Mouse (Mus musculus): ENCODE data around the gene Arhgef40. TPM values are rescaled to one million over a fixed set of nuclear protein-coding genes. Genes with fewer than 3 reads are reported as not detected.

Gene Arhgef40
- polyA plus RNA-seq, 1 experiment from 2014 or later, result 51.1 TPM

DNA sequence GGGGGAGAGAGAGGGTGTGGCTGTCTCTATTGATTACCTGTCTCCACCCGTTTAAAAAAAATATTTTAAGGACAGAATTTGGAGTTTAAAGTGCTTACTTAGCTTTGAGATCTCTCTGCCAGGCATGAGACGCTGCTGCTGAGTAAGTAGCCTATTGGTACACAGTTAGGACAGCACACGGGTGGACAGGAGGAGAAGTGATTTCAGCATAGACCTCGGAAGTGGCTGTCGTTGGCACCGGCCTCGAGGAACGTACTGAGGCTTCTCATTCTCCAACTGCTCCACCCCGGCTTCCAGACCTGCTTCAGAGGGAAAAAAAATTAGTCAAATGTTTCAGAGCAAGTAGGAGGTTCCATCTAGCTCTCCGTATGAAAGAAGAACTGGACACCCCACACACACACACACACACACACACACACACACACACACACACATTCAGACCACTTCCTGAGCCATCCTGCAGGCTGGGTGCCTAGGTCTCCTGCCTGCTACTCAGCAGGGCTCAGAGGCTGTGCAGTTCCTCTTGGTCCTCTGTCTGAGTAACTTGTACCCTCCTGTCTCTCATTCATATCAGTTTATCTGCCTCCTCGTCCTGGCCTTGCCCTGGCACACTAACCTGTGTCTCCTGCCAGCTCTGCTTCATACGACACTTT is 10.8 kb downstream of the Arhgef40 start:
- no peak for ATAC-seq
- WGBS, result 86% methylated on average over 12 of the region's 12 CpGs

DNA sequence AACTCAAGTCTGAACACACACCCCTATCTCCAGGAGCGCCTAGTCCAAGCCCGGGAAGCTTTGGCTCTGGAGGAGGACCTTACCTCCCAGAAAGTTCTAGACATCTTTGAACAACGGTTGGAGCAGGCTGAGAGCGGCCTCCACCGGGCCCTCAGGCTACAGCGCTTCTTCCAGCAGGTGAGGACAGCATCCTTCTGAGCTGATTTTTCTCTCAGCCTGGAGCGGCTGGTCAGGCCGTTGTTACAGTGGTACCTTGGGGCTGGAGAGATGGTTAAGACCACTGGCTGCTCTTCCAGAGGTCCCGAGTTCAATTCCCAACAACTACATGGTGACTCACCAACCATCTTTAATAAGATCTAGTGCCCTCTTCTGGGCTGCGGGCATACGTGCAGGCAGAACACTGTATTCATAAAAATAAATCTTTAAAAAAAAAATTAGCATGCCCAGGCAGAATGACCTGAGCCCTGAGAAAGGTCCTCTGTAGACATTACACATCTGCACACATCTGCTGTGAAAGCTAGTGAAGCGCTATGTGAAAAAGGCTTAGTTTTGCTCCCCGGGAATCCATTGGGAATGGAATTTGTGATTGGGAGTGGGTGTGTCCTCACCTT is 11.8 kb downstream of the Arhgef40 start:
- no peaks in the 10 kb centered on the region for H3K4me1 ChIP-seq (ENCODE audit: control insufficient read depth, insufficient read depth, low read length)
- 89% methylated on average over 13 of the region's 13 CpGs for WGBS
- H3K9ac ChIP-seq (ENCODE audit: low read length), result no peak overlapping the region
- no peaks in the 10 kb centered on the region for H3K27me3 ChIP-seq (replicated peaks; ENCODE audit: control insufficient read depth, insufficient read depth, low read length)
- H3K36me3 ChIP-seq (ENCODE audit: control insufficient read depth, insufficient read depth, low read length), result peaks cover 94% of the 10 kb centered on the region
- H3K4me2 ChIP-seq (ENCODE audit: low read length), result no peak overlapping the region
- H3K27ac ChIP-seq (ENCODE audit: low read depth, low read length), result no peak overlapping the region
- H3K9me3 ChIP-seq (replicated peaks; ENCODE audit: control insufficient read depth, low read length), result no peaks in the 10 kb centered on the region
- ATAC-seq (peak; percentile 6; the same call in 1 of the 2 replicates), DNase-seq (ENCODE audit: low spot score) (no peak)
- no peak overlapping the region for H3K4me3 ChIP-seq (ENCODE audit: low read depth, low read length)

More for the DNA sequence above, 10.8 kb downstream of the Arhgef40 start:
- no peak for DNase-seq (ENCODE audit: low spot score)
- Histone ChIP-seq H3K36me3 (ENCODE audit: control insufficient read depth, insufficient read depth, low read length) (peaks cover 94% of the 10 kb centered on the region), H3K4me3 (ENCODE audit: low read depth, low read length) (no peak overlapping the region), H3K27me3 (replicated peaks; ENCODE audit: control insufficient read depth, insufficient read depth, low read length) (no peaks in the 10 kb centered on the region), H3K4me2 (ENCODE audit: low read length) (no peak overlapping the region), H3K9me3 (replicated peaks; ENCODE audit: control insufficient read depth, low read length) (no peaks in the 10 kb centered on the region), H3K4me1 (ENCODE audit: control insufficient read depth, insufficient read depth, low read length) (no peaks in the 10 kb centered on the region), H3K27ac (ENCODE audit: low read depth, low read length) (no peak overlapping the region), H3K9ac (ENCODE audit: low read length) (no peak overlapping the region)

DNA sequence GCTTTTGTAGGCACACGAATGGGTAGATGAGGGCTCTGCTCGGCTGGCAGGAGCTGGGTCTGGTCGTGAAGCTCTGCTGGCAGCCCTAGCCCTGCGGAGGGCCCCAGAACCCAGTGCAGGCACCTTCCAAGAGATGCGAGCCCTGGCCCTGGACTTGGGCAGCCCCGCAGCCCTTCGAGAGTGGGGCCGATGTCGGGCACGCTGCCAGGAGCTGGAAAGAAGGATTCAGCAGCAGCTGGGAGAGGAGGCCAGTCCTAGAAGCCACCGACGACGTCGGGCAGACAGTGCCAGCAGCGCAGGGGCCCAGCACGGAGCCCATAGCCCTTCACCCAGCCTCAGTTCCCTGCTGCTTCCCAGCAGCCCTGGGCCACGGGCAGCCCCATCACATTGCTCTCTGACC is 12.3 kb downstream of the Arhgef40 start:
- ATAC-seq (peak; percentile 56), DNase-seq (ENCODE audit: low spot score) (no peak)
- no peak overlapping the region for H3K9ac ChIP-seq (ENCODE audit: low read length)
- H3K9me3 ChIP-seq (replicated peaks; ENCODE audit: control insufficient read depth, low read length), result no peaks in the 10 kb centered on the region
- peak overlapping the region; percentile 41; the same call in 1 of the 2 replicates for H3K27ac ChIP-seq (ENCODE audit: low read depth, low read length)
- H3K4me1 ChIP-seq (ENCODE audit: control insufficient read depth, insufficient read depth, low read length), result no peaks in the 10 kb centered on the region
- no peak overlapping the region for H3K4me3 ChIP-seq (ENCODE audit: low read depth, low read length)
- WGBS, result 41% methylated on average over 17 of the region's 17 CpGs
- H3K27me3 ChIP-seq (replicated peaks; ENCODE audit: control insufficient read depth, insufficient read depth, low read length), result no peaks in the 10 kb centered on the region
- no peak overlapping the region for H3K4me2 ChIP-seq (ENCODE audit: low read length)
- peaks cover 88% of the 10 kb centered on the region for H3K36me3 ChIP-seq (ENCODE audit: control insufficient read depth, insufficient read depth, low read length)

DNA sequence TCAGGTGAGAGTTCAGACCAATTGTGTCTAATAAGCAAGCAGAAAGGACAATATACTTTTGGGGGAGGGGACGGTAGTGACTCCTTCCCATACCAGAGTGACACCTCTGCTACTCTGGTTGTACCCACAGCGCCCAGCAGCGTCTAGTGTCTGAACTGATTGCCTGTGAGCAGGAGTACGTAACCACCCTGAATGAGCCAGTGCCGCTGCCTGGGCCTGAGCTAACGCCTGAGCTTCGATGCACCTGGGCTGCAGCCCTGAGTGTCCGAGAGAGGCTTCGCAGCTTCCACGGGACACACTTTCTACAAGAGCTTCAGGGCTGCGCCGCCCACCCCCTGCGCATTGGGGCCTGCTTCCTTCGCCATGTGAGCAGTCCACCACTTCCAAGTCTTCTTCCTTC is 13.0 kb downstream of the Arhgef40 start:
- no peaks in the 10 kb centered on the region for H3K27me3 ChIP-seq (replicated peaks; ENCODE audit: control insufficient read depth, insufficient read depth, low read length)
- H3K9me3 ChIP-seq (replicated peaks; ENCODE audit: control insufficient read depth, low read length), result no peaks in the 10 kb centered on the region
- H3K36me3 ChIP-seq (ENCODE audit: control insufficient read depth, insufficient read depth, low read length), result peaks cover 87% of the 10 kb centered on the region
- DNase-seq (ENCODE audit: low spot score), result no peak
- no peak for ATAC-seq
- WGBS, result 93% methylated on average over 14 of the region's 14 CpGs
- no peak overlapping the region for H3K9ac ChIP-seq (ENCODE audit: low read length)
- no peak overlapping the region for H3K27ac ChIP-seq (ENCODE audit: low read depth, low read length)
- no peak overlapping the region for H3K4me3 ChIP-seq (ENCODE audit: low read depth, low read length)
- no peaks in the 10 kb centered on the region for H3K4me1 ChIP-seq (ENCODE audit: control insufficient read depth, insufficient read depth, low read length)
- H3K4me2 ChIP-seq (ENCODE audit: low read length), result no peak overlapping the region

DNA sequence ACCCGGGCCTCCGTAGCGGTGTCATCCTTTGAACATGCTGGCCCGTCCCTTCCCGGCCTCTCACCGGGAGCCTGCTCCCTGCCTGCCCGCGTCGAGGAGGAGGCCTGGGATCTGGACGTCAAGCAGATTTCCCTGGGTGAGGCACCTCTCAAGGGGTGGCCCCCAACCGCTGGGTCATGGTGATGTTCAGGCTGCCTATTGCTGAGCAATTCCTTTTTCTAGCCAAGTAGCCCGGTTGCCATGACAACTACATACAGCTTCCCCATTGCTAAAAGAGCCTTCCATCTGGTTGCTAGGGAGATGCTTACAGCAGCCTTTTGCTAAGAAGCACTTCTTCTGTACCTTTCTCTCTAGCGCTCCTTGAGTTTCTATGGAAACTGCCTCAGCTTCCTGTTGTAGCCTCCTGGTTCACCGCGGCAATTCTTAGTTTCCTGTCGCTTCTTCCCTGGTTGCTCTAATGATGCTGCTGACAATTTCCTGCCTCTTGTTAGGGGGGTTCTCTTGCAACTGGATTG is 19.5 kb downstream of the Arhgef40 start:
- Histone ChIP-seq H3K9ac (ENCODE audit: low read length) (0 out of 2 replicates have a peak overlapping the region, but pooled peaks have one; percentile 17), H3K9me3 (replicated peaks; ENCODE audit: control insufficient read depth, low read length) (no peaks in the 10 kb centered on the region), H3K27me3 (replicated peaks; ENCODE audit: control insufficient read depth, insufficient read depth, low read length) (no peaks in the 10 kb centered on the region), H3K27ac (ENCODE audit: low read depth, low read length) (peak overlapping the region; percentile 93), H3K4me2 (ENCODE audit: low read length) (peak overlapping the region; percentile 48), H3K4me1 (ENCODE audit: control insufficient read depth, insufficient read depth, low read length) (peaks cover 21% of the 10 kb centered on the region), H3K36me3 (ENCODE audit: control insufficient read depth, insufficient read depth, low read length) (peaks cover 82% of the 10 kb centered on the region), H3K4me3 (ENCODE audit: low read depth, low read length) (peak overlapping the region; percentile 16)
- peak; percentile 98 for DNase-seq (ENCODE audit: low spot score)
- 6% methylated on average over 16 of the region's 16 CpGs for WGBS
- ATAC-seq, result peak; percentile 87

DNA sequence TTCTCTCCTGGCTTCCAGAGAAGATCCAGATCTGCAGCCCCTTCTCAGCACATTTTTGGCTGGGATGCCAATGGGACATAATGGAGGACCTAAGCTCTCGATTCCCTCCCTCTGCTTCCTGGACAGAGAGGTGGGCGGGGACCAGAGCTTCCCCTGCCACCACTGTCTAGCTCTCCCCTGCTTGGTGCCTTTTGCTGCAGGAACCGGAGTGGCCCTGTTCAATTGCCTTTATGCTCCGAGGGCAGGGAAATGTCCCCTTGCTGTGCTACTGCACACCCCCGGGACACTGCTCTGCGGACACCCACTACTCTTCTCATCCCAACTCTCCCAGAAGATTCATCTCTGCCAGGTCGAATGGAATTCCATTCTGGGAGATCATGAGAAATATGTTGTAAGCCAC is 20.6 kb downstream of the Arhgef40 start:
- no peak overlapping the region for H3K4me3 ChIP-seq (ENCODE audit: low read depth, low read length)
- H3K9me3 ChIP-seq (replicated peaks; ENCODE audit: control insufficient read depth, low read length), result no peaks in the 10 kb centered on the region
- DNase-seq (ENCODE audit: low spot score) (no peak), ATAC-seq (no peak)
- H3K9ac ChIP-seq (ENCODE audit: low read length), result peak overlapping the region; percentile 40; the same call in 1 of the 2 replicates
- peak overlapping the region; percentile 93 for H3K27ac ChIP-seq (ENCODE audit: low read depth, low read length)
- H3K36me3 ChIP-seq (ENCODE audit: control insufficient read depth, insufficient read depth, low read length), result peaks cover 79% of the 10 kb centered on the region
- peaks cover 32% of the 10 kb centered on the region for H3K4me1 ChIP-seq (ENCODE audit: control insufficient read depth, insufficient read depth, low read length)
- H3K27me3 ChIP-seq (replicated peaks; ENCODE audit: control insufficient read depth, insufficient read depth, low read length), result no peaks in the 10 kb centered on the region
- no peak overlapping the region for H3K4me2 ChIP-seq (ENCODE audit: low read length)
- WGBS, result 69% methylated on average over 7 of the region's 7 CpGs

DNA sequence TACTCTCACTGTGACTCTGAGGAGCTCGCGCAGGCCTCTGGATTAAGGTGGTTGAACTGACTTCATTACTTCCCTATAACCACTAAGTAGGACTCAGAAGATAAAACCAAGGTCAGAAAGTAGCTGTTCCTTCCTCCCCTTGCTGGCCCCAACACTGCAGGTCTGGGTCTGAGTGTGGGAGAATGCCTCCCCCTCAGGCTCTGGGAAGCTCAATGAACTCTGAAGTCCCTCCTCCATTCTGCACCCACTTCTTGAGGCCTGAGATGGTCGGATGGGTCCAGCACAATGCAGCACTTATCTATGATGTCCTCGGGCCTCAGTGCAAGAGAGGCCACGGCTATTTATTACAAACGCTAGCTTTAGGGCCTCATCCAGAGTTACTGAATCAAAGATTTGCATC is 21.1 kb downstream of the Arhgef40 start:
- ATAC-seq (no peak), DNase-seq (ENCODE audit: low spot score) (no peak)

DNA sequence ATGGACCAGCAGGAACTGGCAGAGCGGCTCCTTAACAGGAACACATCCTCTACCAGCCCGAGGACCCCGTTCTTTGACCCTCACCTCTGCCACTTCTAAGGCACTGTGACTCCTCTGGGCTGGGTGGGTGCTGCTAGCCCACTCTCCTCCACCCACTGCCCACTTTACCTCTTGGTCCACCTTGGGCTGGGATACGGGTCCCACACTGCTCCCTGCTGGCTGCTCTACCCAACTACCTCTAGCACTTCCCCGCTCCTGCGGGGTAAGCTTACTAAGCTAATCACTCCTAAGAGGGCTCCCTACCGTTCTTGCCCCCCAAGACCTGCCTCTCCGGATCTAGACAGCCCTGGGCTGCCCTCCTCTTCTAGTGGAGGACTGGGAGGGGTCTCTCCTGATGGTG is 21.7 kb downstream of the Arhgef40 start:
- ATAC-seq (no peak), DNase-seq (ENCODE audit: low spot score) (no peak)
- H3K36me3 ChIP-seq (ENCODE audit: control insufficient read depth, insufficient read depth, low read length), result peaks cover 68% of the 10 kb centered on the region
- 67% methylated on average over 8 of the region's 8 CpGs for WGBS
- no peak overlapping the region for H3K4me2 ChIP-seq (ENCODE audit: low read length)
- H3K4me3 ChIP-seq (ENCODE audit: low read depth, low read length), result no peak overlapping the region
- no peak overlapping the region; the same call in 1 of the 2 replicates for H3K9ac ChIP-seq (ENCODE audit: low read length)
- no peak overlapping the region for H3K27ac ChIP-seq (ENCODE audit: low read depth, low read length)
- H3K9me3 ChIP-seq (replicated peaks; ENCODE audit: control insufficient read depth, low read length), result no peaks in the 10 kb centered on the region
- peaks cover 39% of the 10 kb centered on the region for H3K4me1 ChIP-seq (ENCODE audit: control insufficient read depth, insufficient read depth, low read length)
- no peaks in the 10 kb centered on the region for H3K27me3 ChIP-seq (replicated peaks; ENCODE audit: control insufficient read depth, insufficient read depth, low read length)

More for the DNA sequence above, 21.1 kb downstream of the Arhgef40 start:
- Histone ChIP-seq H3K4me1 (ENCODE audit: control insufficient read depth, insufficient read depth, low read length) (peaks cover 33% of the 10 kb centered on the region), H3K27ac (ENCODE audit: low read depth, low read length) (peak overlapping the region; percentile 44; the same call in 1 of the 2 replicates), H3K9me3 (replicated peaks; ENCODE audit: control insufficient read depth, low read length) (no peaks in the 10 kb centered on the region), H3K4me2 (ENCODE audit: low read length) (no peak overlapping the region), H3K36me3 (ENCODE audit: control insufficient read depth, insufficient read depth, low read length) (peaks cover 74% of the 10 kb centered on the region), H3K27me3 (replicated peaks; ENCODE audit: control insufficient read depth, insufficient read depth, low read length) (no peaks in the 10 kb centered on the region), H3K4me3 (ENCODE audit: low read depth, low read length) (no peak overlapping the region), H3K9ac (ENCODE audit: low read length) (peak overlapping the region; percentile 22; the same call in 1 of the 2 replicates)
- WGBS, result 80% methylated on average over 6 of the region's 6 CpGs

DNA sequence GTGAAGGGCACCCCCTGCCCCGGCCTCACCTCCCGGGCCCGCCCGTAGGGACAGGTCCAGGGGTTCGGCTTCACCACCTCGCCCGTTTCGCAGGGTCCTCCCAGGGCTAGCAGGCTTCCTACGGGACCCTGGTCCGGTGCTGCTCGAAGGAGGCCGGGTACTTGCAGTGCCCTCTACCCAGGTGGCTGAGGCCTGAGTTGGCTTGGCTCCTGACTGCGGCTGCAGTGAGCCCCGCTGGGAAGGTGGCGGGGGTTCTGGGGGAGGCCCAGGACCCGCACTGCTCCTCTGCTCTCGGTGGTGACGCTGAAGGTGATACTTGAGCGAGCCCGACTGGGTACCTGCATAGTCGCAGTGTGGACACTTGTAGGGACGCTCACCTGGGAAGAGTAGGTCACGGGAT is 22.3 kb downstream of the Arhgef40 start:
- no peak for DNase-seq (ENCODE audit: low spot score)
- no peak overlapping the region for H3K9ac ChIP-seq (ENCODE audit: low read length)

More for the DNA sequence above, 22.3 kb downstream of the Arhgef40 start:
- 95% methylated on average over 23 of the region's 23 CpGs for WGBS
- Histone ChIP-seq H3K9me3 (replicated peaks; ENCODE audit: control insufficient read depth, low read length) (no peaks in the 10 kb centered on the region), H3K4me2 (ENCODE audit: low read length) (no peak overlapping the region), H3K4me3 (ENCODE audit: low read depth, low read length) (no peak overlapping the region), H3K36me3 (ENCODE audit: control insufficient read depth, insufficient read depth, low read length) (peaks cover 68% of the 10 kb centered on the region), H3K4me1 (ENCODE audit: control insufficient read depth, insufficient read depth, low read length) (peaks cover 44% of the 10 kb centered on the region), H3K27ac (ENCODE audit: low read depth, low read length) (no peak overlapping the region), H3K27me3 (replicated peaks; ENCODE audit: control insufficient read depth, insufficient read depth, low read length) (no peaks in the 10 kb centered on the region)
- ATAC-seq, result no peak
